Mouse (Mus musculus) brain, embryonic 14.5 days (tissue): ENCODE measurements around the gene Ptgdr2.

Source experiments
- CTCF ChIP-seq: fragments of 200-500 bp; IDR thresholded peaks from 2 replicates; pipeline ENCODE4 v1.5.1; 2012; ENCODE audit warnings: inconsistent platforms, mild to moderate bottlenecking, moderate library complexity, borderline replicate concordance; ENCODE audit not compliant: insufficient read depth, insufficient read length; ENCODE audit errors: extremely low read depth
- POLR2A ChIP-seq: fragments of 200-500 bp; IDR thresholded peaks from 2 replicates; pipeline ENCODE4 v1.6.1; 2012; ENCODE audit warnings: mild to moderate bottlenecking, inconsistent platforms, borderline replicate concordance; ENCODE audit not compliant: poor library complexity, insufficient read depth, insufficient read length, severe bottlenecking; ENCODE audit errors: extremely low read depth

DNA sequence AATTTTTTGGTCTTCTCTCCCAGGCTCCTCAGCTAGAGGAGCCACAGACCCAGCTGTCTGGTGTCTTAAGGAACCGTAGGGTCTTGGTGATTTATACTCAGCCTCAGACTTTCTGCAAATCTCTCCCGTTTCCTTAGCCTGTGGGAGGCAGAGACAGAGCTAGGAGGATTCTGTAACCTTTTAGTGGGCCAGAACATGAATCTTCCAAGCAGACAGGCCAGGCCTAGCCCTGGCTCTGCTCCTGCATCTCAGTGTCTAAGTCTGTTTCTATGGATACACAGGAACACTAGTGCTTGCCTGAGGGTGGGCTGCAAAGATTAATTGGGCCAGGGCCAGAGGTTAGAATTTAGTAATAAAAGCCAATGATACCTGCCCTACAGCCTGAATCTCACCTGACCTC lies 36.2 kb downstream of the Ptgdr2 start:
- TF ChIP-seq CTCF (no peak), POLR2A (no peak)
